Mouse (Mus musculus): Measurements from ENCODE around the gene Jsrp1.
A peak's percentile ranks its signal among the peaks of the same experiment; 100 is the strongest.

The Jsrp1 gene

GRCm38 (mm10) chr10:80810084-80810483 lies 3.2 kb downstream of the Jsrp1 start:
- no peak for DNase-seq (ENCODE audit: low spot score in 2 of 2)

- no peak for DNase-seq (ENCODE audit: low spot score in 2 of 2)
Observed at GRCm38 (mm10) chr10:80808985-80809632, 4.2 kb downstream of the Jsrp1 start.

GRCm38 (mm10) chr10:80808099-80808984 lies 5.0 kb downstream of the Jsrp1 start:
- DNase-seq (ENCODE audit: low spot score in 2 of 2), result no peak

GRCm38 (mm10) chr10:80807057-80807627 lies 6.2 kb downstream of the Jsrp1 start:
- peak in 1 of 2 experiments; percentile 65 for DNase-seq (ENCODE audit: low spot score in 2 of 2)

- no peak for DNase-seq (ENCODE audit: low spot score in 2 of 2)
Observed at GRCm38 (mm10) chr10:80806341-80807056, 6.8 kb downstream of the Jsrp1 start.

- peak; percentile 88 to 93 for DNase-seq (ENCODE audit: low spot score in 2 of 2)
Observed at GRCm38 (mm10) chr10:80805925-80806324, 7.4 kb downstream of the Jsrp1 start.

GRCm38 (mm10) chr10:80805322-80805721 lies 8.0 kb downstream of the Jsrp1 start:
- DNase-seq (ENCODE audit: low spot score in 2 of 2), result no peak

- no peak for DNase-seq (ENCODE audit: low spot score in 2 of 2)
Observed at GRCm38 (mm10) chr10:80804916-80805315, 8.4 kb downstream of the Jsrp1 start, which contains the start of gene Amh. TSS of gene Amh (plus strand) at chr10:80805243.

GRCm38 (mm10) chr10:80804340-80804739 lies 9.0 kb downstream of the Jsrp1 start:
- DNase-seq (ENCODE audit: low spot score in 2 of 2), result no peak

- DNase-seq (ENCODE audit: low spot score in 2 of 2), result no peak
Observed at GRCm38 (mm10) chr10:80802996-80803395, 10.3 kb downstream of the Jsrp1 start.

- no peak for DNase-seq (ENCODE audit: low spot score in 2 of 2)
Observed at GRCm38 (mm10) chr10:80802204-80802912, 10.9 kb downstream of the Jsrp1 start.

GRCm38 (mm10) chr10:80799070-80799566 lies 14.2 kb downstream of the Jsrp1 start:
- no peak for DNase-seq (ENCODE audit: low spot score in 2 of 2)

GRCm38 (mm10) chr10:80798150-80799006 lies 14.9 kb downstream of the Jsrp1 start, which contains the start of the genes Sf3a2 and Plekhj1:
TSS of gene Sf3a2 (plus strand) at chr10:80798198.
TSS of gene Plekhj1 (minus strand) at chr10:80798626.
- DNase-seq (ENCODE audit: low spot score in 2 of 2), result peak; percentile 97 to 98

GRCm38 (mm10) chr10:80797186-80798149 lies 15.8 kb downstream of the Jsrp1 start:
- DNase-seq (ENCODE audit: low spot score in 2 of 2), result peak in 1 of 2 experiments; percentile 63

- DNase-seq (ENCODE audit: low spot score in 2 of 2), result no peak
Observed at GRCm38 (mm10) chr10:80796307-80796848, 16.9 kb downstream of the Jsrp1 start.

GRCm38 (mm10) chr10:80794750-80795149 lies 18.5 kb downstream of the Jsrp1 start:
- no peak for DNase-seq (ENCODE audit: low spot score in 2 of 2)

- DNase-seq (ENCODE audit: low spot score in 2 of 2), result no peak
Observed at GRCm38 (mm10) chr10:80793803-80794202, 19.5 kb downstream of the Jsrp1 start.

- no peak for DNase-seq (ENCODE audit: low spot score in 2 of 2)
Observed at GRCm38 (mm10) chr10:80793033-80793784, 20.1 kb downstream of the Jsrp1 start.
